Mouse (Mus musculus) heart, embryonic 16.5 days (tissue): ENCODE results near the gene Uvrag. TPM values are rescaled to one million over a fixed set of nuclear protein-coding genes. Genes with fewer than 3 reads are reported as not detected.

Experiments used
- ATAC-seq: fragments of 200-750 bp; cut with Nextera tagmentation; replicated peaks from 2 replicates; pipeline ENCODE4 v1.8.0; 2017; ENCODE audit warnings: moderate number of reproducible peaks; ENCODE audit not compliant: insufficient read depth, low FRiP score; ENCODE audit errors: extremely low read depth
- H3K27ac ChIP-seq: fragments of 300-500 bp; sonication (generic); 2 replicates; pipeline ENCODE4 v1.5.1; 2014; ENCODE audit warnings: mild to moderate bottlenecking, low read length, control low read depth, moderate library complexity
- H3K27me3 ChIP-seq: fragments of 300-500 bp; sonication (generic); 2 replicates; pipeline ENCODE4 v1.6.1; 2014; ENCODE audit warnings: low read length, mixed read lengths; ENCODE audit not compliant: control insufficient read depth, insufficient read depth
- H3K36me3 ChIP-seq: fragments of 300-500 bp; sonication (generic); 2 replicates; pipeline ENCODE4 v1.6.1; 2014; ENCODE audit not compliant: control insufficient read depth, insufficient read depth
- H3K4me1 ChIP-seq: fragments of 300-500 bp; sonication (generic); 2 replicates; pipeline ENCODE4 v1.6.1; 2014; ENCODE audit warnings: low read length, mixed read lengths; ENCODE audit not compliant: control insufficient read depth, insufficient read depth
- H3K4me2 ChIP-seq: fragments of 300-500 bp; sonication (generic); 2 replicates; pipeline ENCODE4 v1.6.1; 2014; ENCODE audit warnings: low read depth, mild to moderate bottlenecking, control low read depth, low read length
- H3K4me3 ChIP-seq: fragments of 300-500 bp; sonication (generic); 2 replicates; pipeline ENCODE4 v1.5.1; 2014; ENCODE audit warnings: mild to moderate bottlenecking, control low read depth, low read length
- H3K9ac ChIP-seq: fragments of 300-500 bp; sonication (generic); 2 replicates; pipeline ENCODE4 v1.6.1; 2014; ENCODE audit warnings: low read length, control low read depth
- H3K9me3 ChIP-seq: fragments of 300-500 bp; sonication (generic); replicated peaks from 2 replicates; pipeline ENCODE4 v1.6.1; 2016; ENCODE audit warnings: low read length; ENCODE audit not compliant: control insufficient read depth
- WGBS: fragments of 180-500 bp; shearing (Covaris S2); extraction: QIAGEN DNeasy Blood & Tissue Kit; methylation state at CpG from one replicate; pipeline ENCODE4 v1.1.7; 2014; 5-methylcytosine and 5-hydroxymethylcytosine counted together
- polyA plus RNA-seq: library from polyadenylated mRNA; unstranded; fragments of >200 nt; fragmentation: Nextera tagmentation; extraction: Ambion mirVana; gene quantifications from 2 replicates; pipeline ENCODE4 v1.2.1, GENCODE M21; 2015

Gene Uvrag
- polyA plus RNA-seq, 1 experiment from 2014 or later = 16.3 TPM

DNA sequence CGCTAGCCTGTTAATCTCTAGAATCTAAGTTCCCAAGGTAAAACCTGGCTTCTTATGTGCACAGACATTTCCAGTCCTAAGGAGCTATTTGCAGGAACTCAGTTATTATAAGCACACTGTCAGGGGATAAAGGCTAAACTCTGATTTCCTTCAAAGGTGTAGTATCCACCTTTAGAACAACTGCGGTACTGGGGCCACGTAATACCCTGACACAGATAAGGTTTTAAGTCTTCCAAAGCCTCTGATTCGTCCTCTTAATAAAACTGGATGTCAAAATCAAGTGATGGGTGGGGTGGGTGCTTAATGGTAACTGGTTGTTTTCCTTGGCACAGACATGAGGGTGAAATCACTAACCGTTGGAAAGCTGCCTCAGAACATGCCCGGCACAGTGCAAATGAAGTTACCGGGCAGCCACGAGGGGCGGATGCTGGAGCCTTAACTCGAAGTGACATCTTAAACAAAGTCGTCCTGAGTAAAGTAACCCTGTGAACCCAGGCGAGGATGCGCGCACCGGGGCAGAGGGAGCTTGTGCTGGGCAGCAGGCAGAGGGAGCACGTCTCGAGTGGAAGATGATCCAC is 83.8 kb downstream of the Uvrag start:
- Histone ChIP-seq H3K4me2 (no peak overlapping the region), H3K27ac (no peak overlapping the region), H3K9ac (no peak overlapping the region), H3K27me3 (no peaks in the 10 kb centered on the region), H3K4me3 (no peak overlapping the region), H3K36me3 (0 out of 2 replicates have a peak, but pooled peaks cover 9% of the 10 kb centered on the region), H3K9me3 (peaks cover 5% of the 10 kb centered on the region; the same call in 1 of the 2 replicates), H3K4me1 (no peaks in the 10 kb centered on the region)
- ATAC-seq = no peak
- 78% methylated on average over 17 of the region's 17 CpGs for WGBS

DNA sequence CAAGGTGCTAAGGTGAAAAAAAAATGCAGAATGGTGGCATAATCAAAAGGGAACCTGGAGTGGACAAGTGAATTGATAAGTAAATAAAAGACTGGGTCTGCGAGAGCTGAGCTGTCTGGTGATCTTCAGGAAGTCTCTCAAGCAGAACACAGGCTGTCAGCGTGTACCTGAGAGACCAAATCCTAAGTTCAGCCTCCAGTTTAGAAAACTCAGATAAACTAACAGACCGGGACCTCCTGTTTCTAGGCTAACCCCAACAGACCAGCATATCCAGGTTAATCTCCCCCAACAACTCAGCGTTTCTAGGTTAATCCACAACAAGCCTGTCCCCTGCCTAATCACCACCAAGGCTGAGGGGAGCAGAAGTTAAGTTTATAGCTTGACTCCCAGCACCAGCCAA is 87.3 kb downstream of the Uvrag start:
- H3K27ac ChIP-seq = no peak overlapping the region
- ATAC-seq = no peak
- 89% methylated on average over 4 of the region's 4 CpGs for WGBS

DNA sequence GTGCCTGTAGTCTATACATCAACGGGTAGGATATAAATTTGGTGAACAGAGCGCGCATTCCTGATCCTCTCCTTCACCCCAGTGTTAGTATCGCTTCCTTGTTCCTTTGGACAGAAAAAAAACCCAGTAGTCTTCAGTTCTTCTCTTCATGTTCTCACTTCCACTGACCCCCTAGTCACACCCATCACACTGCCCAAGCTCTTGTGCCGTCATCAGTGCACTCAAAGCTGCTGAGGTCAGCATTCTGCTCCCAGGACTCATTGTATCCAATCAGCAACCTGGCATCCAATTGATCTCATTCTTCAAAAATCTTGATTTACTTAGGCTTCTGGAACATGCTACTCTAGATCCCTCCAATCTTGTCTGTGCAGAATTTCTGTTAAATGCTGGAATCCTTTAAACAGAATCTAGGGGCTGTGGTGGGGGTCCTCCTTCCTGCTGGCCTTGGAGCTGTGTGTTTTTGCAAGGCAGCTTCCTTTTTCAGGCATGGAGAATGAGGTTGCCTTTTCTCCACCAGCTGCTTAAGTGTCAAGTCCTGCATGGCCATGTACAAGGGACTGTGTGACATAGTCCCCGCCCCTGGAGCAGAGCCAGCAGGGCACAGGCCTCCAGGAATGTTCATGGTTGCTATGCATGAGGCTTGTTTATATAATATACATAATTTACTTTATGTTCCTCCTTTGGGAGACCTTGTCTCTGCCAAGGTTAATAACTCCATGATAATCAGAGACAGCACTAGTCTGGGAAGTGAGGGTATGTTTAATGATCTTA is 88.3 kb downstream of the Uvrag start:
- H3K27me3 ChIP-seq = no peaks in the 10 kb centered on the region
- peaks cover 8% of the 10 kb centered on the region for H3K4me1 ChIP-seq
- no peak overlapping the region for H3K27ac ChIP-seq
- H3K4me2 ChIP-seq = no peak overlapping the region
- peaks cover 5% of the 10 kb centered on the region; the same call in 1 of the 2 replicates for H3K9me3 ChIP-seq
- H3K4me3 ChIP-seq = no peak overlapping the region
- peaks cover 9% of the 10 kb centered on the region; the same call in 1 of the 2 replicates for H3K36me3 ChIP-seq
- ATAC-seq = no peak
- WGBS = 81% methylated on average over 6 of the region's 6 CpGs
- H3K9ac ChIP-seq = no peak overlapping the region

More for the DNA sequence above, 87.3 kb downstream of the Uvrag start:
- Histone ChIP-seq H3K4me1 (peaks cover 8% of the 10 kb centered on the region), H3K4me3 (no peak overlapping the region), H3K9me3 (peaks cover 5% of the 10 kb centered on the region; the same call in 1 of the 2 replicates), H3K27me3 (no peaks in the 10 kb centered on the region), H3K4me2 (no peak overlapping the region), H3K9ac (no peak overlapping the region), H3K36me3 (0 out of 2 replicates have a peak, but pooled peaks cover 9% of the 10 kb centered on the region)

DNA sequence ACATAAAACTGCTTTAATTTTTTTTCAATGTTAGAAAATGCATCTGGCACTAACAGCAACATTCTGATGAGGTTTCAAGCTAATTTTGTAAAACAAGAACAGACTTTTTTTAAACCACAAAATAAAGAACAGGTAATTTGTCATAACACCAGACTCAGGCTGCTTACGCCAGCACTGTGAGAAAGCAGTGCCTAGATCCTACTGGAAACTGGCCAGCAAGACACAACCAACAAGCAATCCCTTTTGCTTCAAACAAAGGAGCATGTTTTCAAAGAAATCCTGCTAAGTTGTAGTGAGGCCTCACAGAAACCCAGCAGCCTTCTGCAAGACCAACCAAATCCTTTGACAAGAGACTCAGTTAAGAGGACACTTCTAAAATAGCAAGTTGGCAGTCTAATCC is 90.1 kb downstream of the Uvrag start:
- Histone ChIP-seq H3K9me3 (peaks cover 5% of the 10 kb centered on the region; the same call in 1 of the 2 replicates), H3K27me3 (no peaks in the 10 kb centered on the region), H3K9ac (no peak overlapping the region), H3K27ac (no peak overlapping the region), H3K4me3 (no peak overlapping the region), H3K36me3 (peaks cover 9% of the 10 kb centered on the region; the same call in 1 of the 2 replicates), H3K4me2 (no peak overlapping the region), H3K4me1 (peaks cover 9% of the 10 kb centered on the region)
- WGBS = 74% methylated on average over 1 of the region's 1 CpGs
- no peak for ATAC-seq

DNA sequence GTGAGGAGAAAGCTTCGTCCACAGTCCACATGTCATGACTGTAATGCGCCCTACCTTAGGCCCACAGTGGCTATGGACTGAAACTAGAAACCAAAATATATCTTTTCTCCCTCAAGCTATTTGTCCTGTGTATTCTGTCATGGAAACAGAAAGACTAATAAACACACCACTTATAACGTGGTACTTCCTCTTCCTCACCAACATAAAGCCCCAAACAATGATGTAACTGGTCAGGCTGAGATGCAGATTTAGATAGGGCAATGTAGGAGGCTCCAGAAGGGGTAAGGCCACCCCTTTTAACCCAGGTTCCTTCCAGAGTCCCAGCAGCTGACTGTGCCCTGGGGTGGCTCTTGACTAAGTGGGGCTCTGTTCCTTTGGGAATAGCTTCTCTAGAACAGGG is 91.0 kb downstream of the Uvrag start:
- Histone ChIP-seq H3K9ac (no peak overlapping the region), H3K36me3 (peaks cover 5% of the 10 kb centered on the region; the same call in 1 of the 2 replicates), H3K9me3 (peaks cover 5% of the 10 kb centered on the region; the same call in 1 of the 2 replicates), H3K4me3 (no peak overlapping the region), H3K27me3 (no peaks in the 10 kb centered on the region), H3K4me2 (no peak overlapping the region), H3K4me1 (peaks cover 14% of the 10 kb centered on the region), H3K27ac (no peak overlapping the region)
- ATAC-seq = no peak
- WGBS = 81% methylated on average over 3 of the region's 3 CpGs

DNA sequence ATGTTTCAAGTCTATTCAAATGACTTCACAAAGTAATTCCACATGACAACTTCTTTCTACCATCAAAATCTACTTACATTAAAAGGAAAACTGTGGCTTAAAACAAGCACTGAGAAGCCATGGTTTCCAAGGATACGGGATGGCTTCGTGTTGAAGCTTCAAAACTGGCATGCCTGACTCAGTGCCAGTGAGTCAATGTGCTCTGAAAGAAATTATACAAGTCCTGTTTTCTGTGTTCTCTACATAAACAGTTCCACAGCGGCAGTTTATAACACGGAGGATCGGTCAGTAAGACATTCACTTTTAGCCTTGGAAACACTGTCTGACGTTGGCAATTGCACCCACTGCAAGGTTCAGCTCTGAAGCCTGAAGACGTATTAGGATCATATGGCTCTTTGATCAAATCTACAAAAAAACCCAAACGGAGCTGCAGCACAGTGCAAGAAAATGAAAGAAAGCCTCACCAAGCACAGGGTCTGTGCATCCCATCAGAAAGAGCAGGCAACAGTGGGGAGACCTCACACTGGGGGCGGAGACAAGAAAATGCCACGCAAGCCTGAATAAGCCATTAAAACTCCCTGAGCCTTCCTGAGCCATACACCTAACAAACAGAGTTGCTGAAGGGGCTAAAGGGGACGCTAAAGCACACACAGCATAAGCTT is 94.3 kb downstream of the Uvrag start:
- Histone ChIP-seq H3K27me3 (no peaks in the 10 kb centered on the region), H3K9me3 (no peaks in the 10 kb centered on the region), H3K27ac (no peak overlapping the region), H3K4me2 (no peak overlapping the region), H3K36me3 (no peaks in the 10 kb centered on the region; the same call in 1 of the 2 replicates), H3K4me1 (peaks cover 25% of the 10 kb centered on the region), H3K4me3 (no peak overlapping the region), H3K9ac (no peak overlapping the region)
- WGBS = 75% methylated on average over 11 of the region's 11 CpGs
- ATAC-seq = no peak

DNA sequence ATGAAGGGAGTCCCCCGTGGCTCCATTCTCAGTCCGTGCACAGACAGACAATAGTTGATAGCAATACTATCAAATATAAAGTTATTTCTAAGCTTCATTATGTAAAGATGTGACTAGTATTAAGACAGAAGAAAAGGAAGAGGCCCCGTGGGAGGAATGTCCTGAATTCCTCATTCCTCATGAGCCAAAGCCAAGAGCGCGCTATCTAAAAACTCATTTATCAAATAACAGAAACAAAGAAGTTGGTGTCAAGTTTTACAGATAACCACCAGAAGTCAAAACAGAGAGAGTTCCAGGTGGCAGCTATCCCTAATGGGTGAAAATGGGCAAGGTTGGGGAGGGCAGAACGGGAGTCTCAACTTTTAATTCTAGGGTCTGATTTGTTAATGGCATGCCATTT is 95.4 kb downstream of the Uvrag start:
- H3K27me3 ChIP-seq = no peaks in the 10 kb centered on the region
- no peaks in the 10 kb centered on the region for H3K9me3 ChIP-seq
- WGBS = 57% methylated on average over 6 of the region's 6 CpGs
- H3K4me3 ChIP-seq = no peak overlapping the region
- no peak overlapping the region for H3K9ac ChIP-seq
- ATAC-seq = no peak
- H3K36me3 ChIP-seq = no peaks in the 10 kb centered on the region; the same call in 1 of the 2 replicates
- H3K27ac ChIP-seq = no peak overlapping the region
- peaks cover 17% of the 10 kb centered on the region for H3K4me1 ChIP-seq
- H3K4me2 ChIP-seq = no peak overlapping the region

DNA sequence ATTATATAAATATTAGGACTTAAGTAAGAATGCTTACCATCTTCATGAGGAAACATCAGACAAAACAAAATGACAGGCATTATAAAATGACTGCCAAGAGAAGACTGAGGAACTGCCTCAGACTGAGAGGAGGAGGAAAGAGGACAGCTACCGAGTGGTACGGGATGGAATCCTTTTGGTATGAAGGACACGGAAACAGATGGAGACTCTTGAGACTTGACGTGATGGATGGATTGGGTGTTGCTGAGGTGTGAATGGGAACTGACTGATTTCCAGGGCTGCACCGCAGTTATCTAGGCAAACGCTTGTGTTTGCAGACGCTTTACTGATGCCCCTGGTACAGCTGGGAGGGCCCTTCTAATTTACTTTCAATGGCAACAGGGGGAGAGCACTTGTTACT is 97.0 kb downstream of the Uvrag start:
- Histone ChIP-seq H3K9me3 (no peaks in the 10 kb centered on the region), H3K27ac (no peak overlapping the region), H3K4me1 (peaks cover 17% of the 10 kb centered on the region), H3K4me3 (no peak overlapping the region), H3K36me3 (no peaks in the 10 kb centered on the region; the same call in 1 of the 2 replicates), H3K27me3 (no peaks in the 10 kb centered on the region), H3K4me2 (no peak overlapping the region), H3K9ac (no peak overlapping the region)
- no peak for ATAC-seq
- 32% methylated on average over 7 of the region's 7 CpGs for WGBS

DNA sequence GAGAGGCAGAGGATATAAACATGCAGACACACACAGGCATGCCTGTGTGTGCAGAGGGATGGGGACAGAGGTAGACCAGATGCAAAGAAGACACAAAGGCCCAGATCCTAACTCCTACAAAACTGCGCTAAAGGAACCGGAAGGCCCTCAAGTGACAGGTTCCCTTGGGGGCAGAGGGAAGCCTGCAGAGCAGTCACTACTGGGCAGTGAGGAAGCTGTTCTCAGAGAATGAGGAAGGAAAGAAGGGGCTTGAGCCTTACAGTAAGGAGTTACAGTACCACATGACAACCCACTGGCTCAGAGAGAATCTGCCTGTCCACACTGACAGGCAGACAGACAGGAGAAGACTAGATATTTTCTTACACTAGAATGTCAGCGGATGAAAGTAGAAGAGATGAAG is 97.6 kb downstream of the Uvrag start:
- 77% methylated on average over 3 of the region's 3 CpGs for WGBS
- Histone ChIP-seq H3K9me3 (no peaks in the 10 kb centered on the region), H3K36me3 (no peaks in the 10 kb centered on the region; the same call in 1 of the 2 replicates), H3K27ac (no peak overlapping the region), H3K4me2 (no peak overlapping the region), H3K4me3 (no peak overlapping the region), H3K4me1 (peaks cover 17% of the 10 kb centered on the region), H3K27me3 (no peaks in the 10 kb centered on the region), H3K9ac (no peak overlapping the region)
- ATAC-seq = no peak
